Mouse (Mus musculus) C2C12 (cell line): Measurements from ENCODE around the gene Lsm14a.

ENCODE experiments used
- CTCF ChIP-seq: IDR thresholded peaks from one replicate; pipeline ENCODE4 v1.5.1; 2011; ENCODE audit not compliant: control insufficient read depth, insufficient read depth, insufficient read length
- FOSL1 ChIP-seq: IDR thresholded peaks from one replicate; pipeline ENCODE4 v1.8.0; 2011; ENCODE audit warnings: mild to moderate bottlenecking, low read length; ENCODE audit not compliant: poor library complexity, insufficient read depth, severe bottlenecking
- MAX ChIP-seq: IDR thresholded peaks from one replicate; pipeline ENCODE4 v1.6.1; 2011; ENCODE audit warnings: mild to moderate bottlenecking, control low read depth
- MYOD1 ChIP-seq: IDR thresholded peaks from one replicate; pipeline ENCODE4 v1.6.1; 2011; ENCODE audit warnings: low read depth; ENCODE audit not compliant: control insufficient read depth, insufficient read length
- MYOG ChIP-seq: IDR thresholded peaks from one replicate; pipeline ENCODE4 v1.6.1; 2011; ENCODE audit not compliant: control insufficient read depth, insufficient read length; ENCODE audit errors: extremely low read depth
- USF1 ChIP-seq: IDR thresholded peaks from one replicate; pipeline ENCODE4 v1.6.1; 2011; ENCODE audit warnings: low read depth, mild to moderate bottlenecking, control low read depth, moderate library complexity

DNA sequence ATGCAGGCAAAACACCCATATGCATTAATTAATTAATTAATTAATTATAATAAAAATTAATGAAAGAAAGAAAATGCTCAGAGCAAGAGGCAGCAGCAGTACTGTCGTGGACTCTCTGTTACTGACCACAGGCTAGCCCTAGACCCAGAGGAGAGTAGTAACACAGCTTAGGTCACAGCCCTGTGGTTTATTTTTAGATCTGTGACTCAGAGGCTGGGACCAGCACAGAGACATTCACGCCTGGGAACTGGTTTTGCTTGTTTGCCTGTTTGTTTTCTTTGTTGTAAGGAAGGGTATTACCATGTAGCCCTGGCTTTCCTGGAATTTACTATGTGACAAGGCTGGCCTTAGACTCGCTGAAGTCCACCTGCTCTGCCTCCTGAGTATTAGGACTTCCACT is 65.6 kb downstream of the Lsm14a start:
- TF ChIP-seq CTCF = no peak
- TF ChIP-seq FOSL1 = no peak
- no peak for TF ChIP-seq MAX
- TF ChIP-seq USF1 = no peak
- TF ChIP-seq MYOG = no peak
- no peak for TF ChIP-seq MYOD1
